Mouse (Mus musculus): ENCODE measurements around the gene Grn. TPM values are rescaled to one million over a fixed set of nuclear protein-coding genes. Genes with fewer than 3 reads are reported as not detected.

The Grn gene
- 28.8 TPM for polyA plus RNA-seq (2017; shearing (Covaris generic))

GRCm38 (mm10) chr11:102430121-102431017 lies at the start of gene Grn:
Gene Grn, plus strand, starts transcription at chr11:102430315.

DNA sequence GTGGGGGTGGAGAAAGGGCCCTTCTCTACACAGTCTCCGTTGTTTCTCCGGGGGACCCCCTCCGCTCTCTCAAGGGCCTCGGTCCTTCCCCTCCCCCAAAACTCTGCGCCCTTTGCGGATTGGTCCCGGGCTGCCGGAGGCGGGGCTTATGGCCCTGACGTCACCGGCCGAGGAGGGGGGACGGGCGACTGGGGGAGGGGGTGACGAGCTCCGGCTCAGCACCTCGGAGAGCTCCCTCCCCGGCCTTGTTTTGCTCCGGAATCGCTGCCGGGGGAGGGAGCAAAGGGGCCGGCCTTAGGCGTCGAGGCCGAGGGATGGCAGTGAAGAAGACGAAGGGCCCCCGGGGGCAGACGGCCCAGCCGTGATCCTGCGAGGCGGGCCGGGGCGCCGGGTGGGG lies 36.9 kb upstream of the Grn start, which contains the start of gene Rundc3a:
Gene Rundc3a (plus strand): TSS at position 166 of the 397 bp plus-strand sequence.

GRCm38 (mm10) chr11:102407834-102408215 lies 22.3 kb upstream of the Grn start, which contains the start of gene Slc25a39:
Gene Slc25a39, minus strand, starts transcription at chr11:102407946.

GRCm38 (mm10) chr11:102447497-102447896 lies 17.4 kb downstream of the Grn start, which contains the start of gene Fam171a2:
Gene Fam171a2, minus strand, starts transcription at chr11:102447682.

GRCm38 (mm10) chr11:102469648-102470357 lies 39.7 kb downstream of the Grn start, which contains the start of gene Itga2b:
Gene Itga2b, minus strand, starts transcription at chr11:102470122.

Other genes starting within 250 kb of the Grn start
- 79.8 TPM for gene Lsm12, start 245.0 kb upstream of the Grn start, polyA plus RNA-seq (2017; shearing (Covaris generic))
- gene G6pc3, start 240.7 kb upstream of the Grn start, polyA plus RNA-seq (2017; shearing (Covaris generic)) = 20.7 TPM
- 46.5 TPM for gene Hdac5, start 200.1 kb upstream of the Grn start, polyA plus RNA-seq (2017; shearing (Covaris generic))
- 0.33 TPM for gene BC030867, start 181.4 kb upstream of the Grn start, polyA plus RNA-seq (2017; shearing (Covaris generic))
- not detected for gene Asb16, start 161.6 kb upstream of the Grn start, polyA plus RNA-seq (2017; shearing (Covaris generic))
- gene Tmub2, start 145.4 kb upstream of the Grn start, polyA plus RNA-seq (2017; shearing (Covaris generic)) = 42.8 TPM
- gene Atxn7l3, start 133.7 kb upstream of the Grn start, polyA plus RNA-seq (2017; shearing (Covaris generic)) = 15.0 TPM
- 113 TPM for gene Ubtf, start 110.6 kb upstream of the Grn start, polyA plus RNA-seq (2017; shearing (Covaris generic))
- gene Slc4a1, start 64.1 kb upstream of the Grn start, polyA plus RNA-seq (2017; shearing (Covaris generic)) = 0.09 TPM
- 4.2 TPM for gene Rundc3a, start 36.9 kb upstream of the Grn start, polyA plus RNA-seq (2017; shearing (Covaris generic))
- 46.6 TPM for gene Slc25a39, start 22.4 kb upstream of the Grn start, polyA plus RNA-seq (2017; shearing (Covaris generic))
- gene Fam171a2, start 17.4 kb downstream of the Grn start, polyA plus RNA-seq (2017; shearing (Covaris generic)) = not detected
- 2.1 TPM for gene Itga2b, start 39.8 kb downstream of the Grn start, polyA plus RNA-seq (2017; shearing (Covaris generic))
- gene Gpatch8, start 126.1 kb downstream of the Grn start, polyA plus RNA-seq (2017; shearing (Covaris generic)) = 61.6 TPM
- not detected for gene Gm11627, start 149.1 kb downstream of the Grn start, polyA plus RNA-seq (2017; shearing (Covaris generic))
- not detected for gene Fzd2, start 174.1 kb downstream of the Grn start, polyA plus RNA-seq (2017; shearing (Covaris generic))
- gene Meioc, start 233.4 kb downstream of the Grn start, polyA plus RNA-seq (2017; shearing (Covaris generic)) = not detected